Mouse (Mus musculus) stomach, postnatal 0 days (tissue): Measurements from ENCODE around the gene Cwh43.

Experiments used
- CTCF ChIP-seq: IDR thresholded peaks from 2 replicates; pipeline ENCODE4 v1.5.1; 2016; ENCODE audit warnings: antibody characterized with exemption, low read depth, mild to moderate bottlenecking, moderate library complexity
- EP300 ChIP-seq: optimal IDR thresholded peaks from 2 replicates; pipeline ENCODE3; 2016; ENCODE audit warnings: antibody characterized with exemption

DNA sequence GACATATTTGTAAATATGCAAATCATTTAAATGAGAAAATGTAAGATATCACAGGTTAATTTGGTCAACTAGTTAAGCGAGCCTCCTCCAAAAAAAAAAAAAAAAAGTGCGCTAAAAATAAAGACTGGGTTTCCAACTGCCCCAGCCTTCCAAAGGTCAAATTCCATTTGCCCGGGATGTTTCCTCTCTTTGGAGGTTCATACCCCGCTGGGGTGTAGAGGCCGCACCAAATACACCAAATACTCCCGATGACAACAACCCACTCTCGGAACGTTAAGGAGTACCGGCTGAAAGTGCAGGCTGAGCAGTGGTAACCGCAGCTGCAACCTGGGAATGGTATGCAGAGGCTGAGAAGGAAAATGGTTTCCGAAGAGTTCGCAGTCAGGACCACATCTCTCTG is 45.6 kb upstream of the Cwh43 start:
- no peak for TF ChIP-seq CTCF
- TF ChIP-seq EP300: no peak
